Comparison of ENCODE assay signal across 9 mouse cellular contexts in genomic region chr6:48626464-48626863, GRCm38 (mm10). TPM values are rescaled to one million over a fixed set of nuclear protein-coding genes. Genes with fewer than 3 reads are reported as not detected.
DNase-seq lines count a peak whose midpoint lies in the region; ATAC-seq and TF ChIP-seq lines count a peak whose summit lies in the region.
"Had no signal": no experiment of that assay in that cellular context is flagged by ENCODE, and none has a peak within 500 bp of the region (broad histone marks: within the 10 kb centered on the region; RNA-seq: fewer than 3 reads in every experiment).

AI854703 (plus strand) TSS chr6:48626764.

- 35% methylated on average over 8 of the region's 8 CpGs for WGBS in heart, embryonic 13.5 days
- WGBS in forebrain, postnatal 0 days = 15% methylated on average over 8 of the region's 8 CpGs
- WGBS in liver, embryonic 11.5 days = 41% methylated on average over 8 of the region's 8 CpGs

- peak within 1 kb of the TSS; percentile 61 for H3K4me3 ChIP-seq in heart, embryonic 13.5 days
- peak within 1 kb of the TSS; percentile 42 to 47 for H3K4me3 ChIP-seq in ES-E14 (ENCODE audit: insufficient read depth in 1 of 2, low read depth in 1 of 2, low read length in 2 of 2, poor library complexity in 1 of 2, severe bottlenecking in 1 of 2)
- peak within 1 kb of the TSS; percentile 55 for H3K4me3 ChIP-seq in forebrain, postnatal 0 days (ENCODE audit: low read depth, low read length)
- peak within 1 kb of the TSS; percentile 45 for H3K4me3 ChIP-seq in liver, embryonic 11.5 days (ENCODE audit: low read depth, low read length)

- peak within 1 kb of the TSS; percentile 90 for H3K4me2 ChIP-seq in heart, embryonic 13.5 days
- peak within 1 kb of the TSS; percentile 81 for H3K4me2 ChIP-seq in forebrain, postnatal 0 days (ENCODE audit: low read depth)
- peak within 1 kb of the TSS; percentile 72 for H3K4me2 ChIP-seq in liver, embryonic 11.5 days

- H3K36me3 ChIP-seq in heart, embryonic 13.5 days = peaks cover 6% of the 10 kb centered on the region; the same call in 1 of the 2 replicates
- no peaks in the 10 kb centered on the region for H3K36me3 ChIP-seq in ES-E14 (ENCODE audit: control insufficient read depth, insufficient read depth, low read length, poor library complexity, severe bottlenecking)
- H3K36me3 ChIP-seq in forebrain, postnatal 0 days (ENCODE audit: insufficient read depth) = 0 out of 2 replicates have a peak, but pooled peaks cover 2% of the 10 kb centered on the region
- no peaks in the 10 kb centered on the region for H3K36me3 ChIP-seq in liver, embryonic 11.5 days (ENCODE audit: control insufficient read depth, insufficient read depth, low read length)
- H3K36me3 ChIP-seq: G1E had no signal

- no peak for DNase-seq in heart, postnatal 4 days
- DNase-seq in ES-E14 (ENCODE audit: low read depth, low spot score) = no peak
- DNase-seq in forebrain, postnatal 0 days = no peak
- DNase-seq in liver, embryonic 11.5 days (ENCODE audit: low spot score) = no peak
- no peak for DNase-seq in urinary bladder, postnatal 36 days (ENCODE audit: low spot score in 2 of 2)
- no peak for DNase-seq in adrenal gland, postnatal 4 days (ENCODE audit: low spot score in 2 of 2)
- no peak for DNase-seq in frontal cortex, postnatal 10 days (ENCODE audit: low spot score in 2 of 2)

- H3K4me1 ChIP-seq in heart, embryonic 13.5 days = peaks cover 28% of the 10 kb centered on the region
- peaks cover 0 to 5% of the 10 kb centered on the region in 2 experiments; a peak in 1 of 4 replicates for H3K4me1 ChIP-seq in ES-E14 (ENCODE audit: control insufficient read depth in 2 of 2, insufficient read depth in 2 of 2, low read length in 2 of 2, poor library complexity in 1 of 2)
- peaks cover 6% of the 10 kb centered on the region for H3K4me1 ChIP-seq in forebrain, postnatal 0 days (ENCODE audit: insufficient read depth)
- H3K4me1 ChIP-seq in liver, embryonic 11.5 days (replicated peaks; ENCODE audit: control insufficient read depth, insufficient read depth, low read length) = no peaks in the 10 kb centered on the region; the same call in 1 of the 2 replicates

- TF ChIP-seq CTCF in forebrain, postnatal 0 days (IDR thresholded peaks at IDR 0.05; ENCODE audit: low read depth) = no peak

- H3K27ac ChIP-seq in heart, embryonic 13.5 days (replicated peaks) = no peak within 1 kb of the TSS
- H3K27ac ChIP-seq in ES-E14 (ENCODE audit: insufficient read depth, low read depth, low read length, poor library complexity, severe bottlenecking) = no peak within 1 kb of the TSS
- no peak within 1 kb of the TSS for H3K27ac ChIP-seq in forebrain, postnatal 0 days (ENCODE audit: low read depth, low read length)
- H3K27ac ChIP-seq in liver, embryonic 11.5 days (ENCODE audit: low read depth, low read length) = no peak within 1 kb of the TSS

- H3K9me3 ChIP-seq in heart, embryonic 13.5 days = no peaks in the 10 kb centered on the region
- H3K9me3 ChIP-seq in ES-E14 (ENCODE audit: control insufficient read depth, insufficient read depth, low read depth, low read length) = no peaks in the 10 kb centered on the region
- H3K9me3 ChIP-seq in forebrain, postnatal 0 days (ENCODE audit: low read length) = no peaks in the 10 kb centered on the region
- no peaks in the 10 kb centered on the region for H3K9me3 ChIP-seq in liver, embryonic 11.5 days (ENCODE audit: control insufficient read depth, low read length)
- H3K9me3 ChIP-seq: G1E had no signal

- in situ Hi-C loops in ES-E14 (cut with MboI; ENCODE audit: low sequenced_read_pairs in 2 of 2, unreplicated experiment in 2 of 2) = no loop called here

- peak within 1 kb of the TSS; percentile 81 for H3K9ac ChIP-seq in heart, embryonic 13.5 days
- H3K9ac ChIP-seq in ES-E14 (ENCODE audit: insufficient read depth, low read depth, low read length, poor library complexity, severe bottlenecking) = peak within 1 kb of the TSS; percentile 25; the same call in 1 of the 2 replicates
- H3K9ac ChIP-seq in forebrain, postnatal 0 days = peak within 1 kb of the TSS; percentile 57
- H3K9ac ChIP-seq in liver, embryonic 11.5 days (ENCODE audit: low read depth, low read length) = 0 out of 2 replicates have a peak within 1 kb of the TSS, but pooled peaks have one; percentile 27

- peaks cover 52% of the 10 kb centered on the region for H3K27me3 ChIP-seq in heart, embryonic 13.5 days (replicated peaks)
- H3K27me3 ChIP-seq in forebrain, postnatal 0 days (ENCODE audit: insufficient read depth, low read length) = no peaks in the 10 kb centered on the region
- peaks cover 28% of the 10 kb centered on the region for H3K27me3 ChIP-seq in liver, embryonic 11.5 days (replicated peaks; ENCODE audit: control insufficient read depth, insufficient read depth, low read length)

- no peak for ATAC-seq in heart, embryonic 13.5 days (ENCODE audit: extremely low read depth, insufficient number of reproducible peaks, low FRiP score, low TSS enrichment)
- no peak for ATAC-seq in forebrain, postnatal 0 days
- no peak for ATAC-seq in liver, embryonic 11.5 days (replicated peaks; ENCODE audit: low FRiP score)

TF ChIP-seq in ES-E14, 5 proteins besides CTCF, POLR2A, EP300 and RAD21:
- TF ChIP-seq ZNF384 (IDR thresholded peaks at IDR 0.05; ENCODE audit: low read depth, low read length) (no peak), MAFK (IDR thresholded peaks at IDR 0.05; ENCODE audit: insufficient read depth, low read depth, low read length) (no peak), ZC3H11A (IDR thresholded peaks at IDR 0.05; ENCODE audit: borderline replicate concordance, low read depth, low read length) (no peak), HCFC1 (IDR thresholded peaks at IDR 0.05; ENCODE audit: borderline replicate concordance, insufficient read depth, low read length) (no peak), CHD2 (IDR thresholded peaks at IDR 0.05; ENCODE audit: low read depth, low read length) (no peak)
TF ChIP-seq in ES-E14: peak in this region for 0.

RNA-seq across cellular contexts. Expression of gene AI854703, which starts in this region (rescaled TPM):
- polyA plus RNA-seq in heart, embryonic 13.5 days (2015; fragmentation: Nextera tagmentation; extraction: Ambion mirVana) = 1.2 TPM in 2 replicates
- total RNA-seq in heart, postnatal 4 days (2021) = under 1 TPM; 0.41 to 0.50 TPM
- total RNA-seq in ES-E14 (2012; rRNA removed) = 0.67 and 0.90 TPM in 2 replicates
- 24.4 and 24.5 TPM in 2 replicates for total RNA-seq in forebrain, postnatal 0 days (2014; rRNA removed)
- polyA plus RNA-seq in forebrain, postnatal 0 days (2015; fragmentation: Nextera tagmentation; extraction: Ambion mirVana) = 18.5 and 23.8 TPM in 2 replicates
- polyA plus RNA-seq in liver, embryonic 11.5 days (2014; fragmentation: Nextera tagmentation; extraction: Ambion mirVana) = 0.40 and 0.45 TPM in 2 replicates
- 1 to 10 TPM; 2.1 to 3.3 TPM for total RNA-seq in adrenal gland, postnatal 4 days (2021)
- polyA plus RNA-seq: G1E had no signal

Comparison
In these comparisons a context has a peak if more than half of its experiments do, and no peak if none do; other contexts are left out.
1. H3K9ac ChIP-seq: peak in every context shown above with its lines; median percentile 81 in heart, embryonic 13.5 days; 57 in forebrain, postnatal 0 days; 27 in liver, embryonic 11.5 days; 25 in ES-E14.